Mouse (Mus musculus) E14TG2a.4 (cell line): ENCODE results near the gene Exoc3l.

Experiments
- CTCF ChIP-seq: conservative IDR thresholded peaks from 2 replicates; pipeline ENCODE4 v1.5.1; 2014; ENCODE audit warnings: low read length
- NANOG ChIP-seq: IDR thresholded peaks from 2 replicates; pipeline ENCODE4 v1.6.1; 2014; ENCODE audit warnings: borderline replicate concordance, low read length, mixed read lengths
- POU5F1 ChIP-seq: IDR thresholded peaks from 2 replicates; pipeline ENCODE4 v1.6.1; 2014; ENCODE audit warnings: low read length, borderline replicate concordance

DNA sequence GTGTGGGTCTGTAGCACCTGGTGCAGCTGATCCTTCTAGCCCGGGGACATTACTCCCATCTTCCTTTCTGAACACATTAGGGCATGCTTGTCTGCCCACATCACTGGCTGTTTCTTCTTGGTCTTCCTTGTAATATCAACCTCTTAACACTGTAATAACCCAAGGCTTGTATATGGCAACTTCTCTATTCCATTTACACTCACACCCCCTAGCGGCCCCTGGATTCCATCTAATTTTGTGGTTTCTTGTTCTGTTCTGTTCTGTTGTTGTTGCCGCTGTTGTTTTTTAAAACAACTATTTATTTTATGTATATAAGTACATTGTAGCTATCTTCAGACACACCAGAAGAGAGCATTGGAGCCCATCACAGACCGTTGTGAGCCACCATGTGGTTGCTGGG is 9.0 kb downstream of the Exoc3l start:
- TF ChIP-seq CTCF (0 out of 2 replicates have a peak, but pooled peaks have one; percentile 15), POU5F1 (no peak), NANOG (no peak)
